Mouse (Mus musculus) erythroblast, embryonic 14.5 days (primary cell): ENCODE results near the gene Clec16a.

ENCODE experiments used
- GATA1 ChIP-seq: IDR thresholded peaks from 2 replicates; pipeline ENCODE4 v1.6.1; 2012; ENCODE audit warnings: low read length, inconsistent platforms, mixed read lengths
- TAL1 ChIP-seq: IDR thresholded peaks from 3 replicates; pipeline ENCODE4 v1.6.1; 2012; ENCODE audit warnings: low read length, inconsistent platforms, mixed read lengths

DNA sequence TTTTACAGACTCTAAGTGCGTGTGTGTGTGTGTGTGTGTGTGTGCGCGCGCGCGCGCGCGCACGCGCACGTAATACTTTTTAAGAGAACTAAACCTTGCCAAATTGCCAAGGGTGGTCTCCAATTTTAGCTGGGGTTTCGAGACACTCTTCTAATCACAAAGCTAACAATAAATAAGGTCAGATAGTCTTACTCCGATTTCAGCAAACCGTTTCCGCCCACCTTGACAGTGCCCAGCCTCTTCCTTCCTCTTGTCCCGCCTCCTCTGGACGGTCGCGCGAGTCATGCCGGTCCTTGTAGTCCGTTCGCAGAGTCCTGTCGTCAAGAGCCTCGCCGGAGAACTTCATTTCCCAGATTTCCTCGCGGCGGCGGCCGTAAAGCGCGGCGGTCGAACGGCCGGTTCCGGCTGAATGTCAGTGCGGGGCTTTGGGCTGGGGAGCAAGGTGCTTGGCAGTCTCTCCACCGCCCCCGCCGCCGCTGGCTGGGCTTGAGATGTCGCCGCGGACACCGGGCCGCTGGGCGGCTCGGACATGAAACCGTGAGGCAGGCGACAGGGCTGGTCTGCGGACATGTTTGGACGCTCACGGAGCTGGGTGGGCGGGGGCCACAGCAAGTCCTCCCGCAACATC lies at the start of gene Clec16a:
- TF ChIP-seq GATA1 (no peak), TAL1 (no peak)
